25 mouse cellular contexts compared by ENCODE assay signal in the genomic region with DNA sequence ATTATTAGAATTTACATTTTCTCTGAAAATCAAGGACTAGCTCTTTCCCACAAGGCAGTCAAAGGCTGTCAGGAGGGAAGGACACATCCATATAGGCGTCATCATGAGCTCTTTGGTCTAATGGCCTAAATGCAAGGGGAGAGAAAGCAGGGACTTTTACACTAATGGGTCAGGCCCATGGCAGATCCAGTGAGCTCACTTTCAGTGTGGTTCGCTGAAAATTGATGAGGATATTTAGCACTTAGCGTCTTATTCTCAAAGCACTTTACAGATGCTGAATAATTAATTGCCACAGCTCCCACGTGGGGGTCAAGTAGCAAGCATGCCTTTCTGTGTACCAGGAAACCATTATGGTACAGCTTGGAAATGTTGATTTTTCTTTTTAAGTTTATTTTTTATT. TPM values are rescaled to one million over a fixed set of nuclear protein-coding genes. Genes with fewer than 3 reads are reported as not detected.
A peak's percentile ranks its signal among the peaks of the same experiment; 100 is the strongest.
DNase-seq lines count a peak whose midpoint lies in the region; ATAC-seq and TF ChIP-seq lines count a peak whose summit lies in the region.
"Had no signal": no experiment of that assay in that cellular context is flagged by ENCODE, and none has a peak within 500 bp of the region (broad histone marks: within the 10 kb centered on the region; RNA-seq: fewer than 3 reads in every experiment).

No protein-coding gene starts in this region.

- no peaks in the 10 kb centered on the region for H3K36me3 ChIP-seq in forebrain, postnatal 0 days (ENCODE audit: insufficient read depth)
- no peaks in the 10 kb centered on the region for H3K36me3 ChIP-seq in forebrain, embryonic 11.5 days (ENCODE audit: control insufficient read depth, insufficient read depth, low read length)
- no peaks in the 10 kb centered on the region for H3K36me3 ChIP-seq in hindbrain, embryonic 12.5 days
- H3K36me3 ChIP-seq in hindbrain, embryonic 14.5 days (replicated peaks; ENCODE audit: control insufficient read depth, insufficient read depth) = no peaks in the 10 kb centered on the region
- no peaks in the 10 kb centered on the region for H3K36me3 ChIP-seq in neural tube, embryonic 13.5 days
- H3K36me3 ChIP-seq in neural tube, embryonic 15.5 days = no peaks in the 10 kb centered on the region
- H3K36me3 ChIP-seq in intestine, embryonic 15.5 days = no peaks in the 10 kb centered on the region
- H3K36me3 ChIP-seq: embryonic facial prominence, embryonic 12.5 days; G1E; heart, embryonic 10.5 days; heart, embryonic 13.5 days had no signal

- WGBS in forebrain, postnatal 0 days = 40% methylated on average over 4 of the region's 4 CpGs
- 63% methylated on average over 4 of the region's 4 CpGs for WGBS in forebrain, embryonic 11.5 days
- WGBS in hindbrain, embryonic 12.5 days = 53% methylated on average over 4 of the region's 4 CpGs
- 43% methylated on average over 4 of the region's 4 CpGs for WGBS in hindbrain, embryonic 14.5 days
- 31% methylated on average over 4 of the region's 4 CpGs for WGBS in neural tube, embryonic 13.5 days
- 34% methylated on average over 4 of the region's 4 CpGs for WGBS in neural tube, embryonic 15.5 days
- 55% methylated on average over 4 of the region's 4 CpGs for WGBS in intestine, embryonic 15.5 days

- H3K4me1 ChIP-seq in forebrain, postnatal 0 days (ENCODE audit: insufficient read depth) = no peaks in the 10 kb centered on the region
- no peaks in the 10 kb centered on the region for H3K4me1 ChIP-seq in forebrain, embryonic 11.5 days (replicated peaks; ENCODE audit: control insufficient read depth, insufficient read depth, low read length)
- no peaks in the 10 kb centered on the region for H3K4me1 ChIP-seq in hindbrain, embryonic 12.5 days
- no peaks in the 10 kb centered on the region for H3K4me1 ChIP-seq in hindbrain, embryonic 14.5 days (replicated peaks; ENCODE audit: control insufficient read depth, insufficient read depth, low read length)
- no peaks in the 10 kb centered on the region for H3K4me1 ChIP-seq in neural tube, embryonic 13.5 days (replicated peaks)
- H3K4me1 ChIP-seq in neural tube, embryonic 15.5 days = no peaks in the 10 kb centered on the region
- no peaks in the 10 kb centered on the region for H3K4me1 ChIP-seq in intestine, embryonic 15.5 days (replicated peaks)
- H3K4me1 ChIP-seq: embryonic facial prominence, embryonic 12.5 days had no signal

- TF ChIP-seq CTCF in forebrain, postnatal 0 days (IDR thresholded peaks at IDR 0.05; ENCODE audit: low read depth) = no peak

- H3K9ac ChIP-seq in forebrain, postnatal 0 days = no peak overlapping the region
- H3K9ac ChIP-seq in forebrain, embryonic 11.5 days (ENCODE audit: low read length) = no peak overlapping the region
- H3K9ac ChIP-seq in hindbrain, embryonic 12.5 days = no peak overlapping the region
- H3K9ac ChIP-seq in hindbrain, embryonic 14.5 days = no peak overlapping the region
- H3K9ac ChIP-seq in neural tube, embryonic 13.5 days = no peak overlapping the region
- H3K9ac ChIP-seq in neural tube, embryonic 15.5 days (replicated peaks) = no peak overlapping the region
- H3K9ac ChIP-seq in intestine, embryonic 15.5 days = no peak overlapping the region
- H3K9ac ChIP-seq: embryonic facial prominence, embryonic 12.5 days; heart, embryonic 13.5 days had no signal

- H3K4me3 ChIP-seq in forebrain, postnatal 0 days (ENCODE audit: low read depth, low read length) = no peak overlapping the region
- no peak overlapping the region for H3K4me3 ChIP-seq in forebrain, embryonic 11.5 days (ENCODE audit: low read depth, low read length)
- H3K4me3 ChIP-seq in hindbrain, embryonic 12.5 days = no peak overlapping the region
- no peak overlapping the region for H3K4me3 ChIP-seq in hindbrain, embryonic 14.5 days (replicated peaks; ENCODE audit: low read length)
- no peak overlapping the region for H3K4me3 ChIP-seq in neural tube, embryonic 13.5 days
- no peak overlapping the region for H3K4me3 ChIP-seq in neural tube, embryonic 15.5 days (replicated peaks)
- H3K4me3 ChIP-seq in intestine, embryonic 15.5 days (replicated peaks) = no peak overlapping the region
- H3K4me3 ChIP-seq: embryonic facial prominence, embryonic 12.5 days; erythroblast, embryonic 14.5 days; heart, adult 2 months; heart, embryonic 10.5 days; heart, embryonic 13.5 days had no signal

- H3K9me3 ChIP-seq in forebrain, postnatal 0 days (ENCODE audit: low read length) = no peaks in the 10 kb centered on the region
- no peaks in the 10 kb centered on the region for H3K9me3 ChIP-seq in forebrain, embryonic 11.5 days (ENCODE audit: control insufficient read depth, low read length)
- no peaks in the 10 kb centered on the region for H3K9me3 ChIP-seq in hindbrain, embryonic 12.5 days (replicated peaks)
- H3K9me3 ChIP-seq in hindbrain, embryonic 14.5 days (ENCODE audit: control insufficient read depth, low read length) = no peaks in the 10 kb centered on the region
- no peaks in the 10 kb centered on the region for H3K9me3 ChIP-seq in neural tube, embryonic 13.5 days
- no peaks in the 10 kb centered on the region for H3K9me3 ChIP-seq in neural tube, embryonic 15.5 days (replicated peaks)
- H3K9me3 ChIP-seq in intestine, embryonic 15.5 days = no peaks in the 10 kb centered on the region
- H3K9me3 ChIP-seq: embryonic facial prominence, embryonic 12.5 days; heart, embryonic 10.5 days; heart, embryonic 13.5 days had no signal

- DNase-seq in forebrain, postnatal 0 days = no peak
- no peak for DNase-seq in forebrain, embryonic 11.5 days (ENCODE audit: low spot score)
- no peak for DNase-seq in hindbrain, embryonic 14.5 days (ENCODE audit: low spot score)
- DNase-seq in testis, postnatal 10 days (ENCODE audit: low spot score) = no peak
- DNase-seq: adrenal gland, postnatal 10 days; adrenal gland, postnatal 36 days; B cell, adult 2 months; cerebellum, adult 18-20 months; cerebellum, adult 9-10 months; cerebellum, postnatal 14 days; gastrocnemius, postnatal 25 days; heart, adult 2 months; kidney, adult 11 months had no signal

- H3K27ac ChIP-seq in forebrain, postnatal 0 days (ENCODE audit: low read depth, low read length) = no peak overlapping the region
- no peak overlapping the region for H3K27ac ChIP-seq in forebrain, embryonic 11.5 days (ENCODE audit: low read depth, low read length)
- H3K27ac ChIP-seq in hindbrain, embryonic 12.5 days = no peak overlapping the region
- H3K27ac ChIP-seq in hindbrain, embryonic 14.5 days = no peak overlapping the region
- peak overlapping the region; percentile 64; the same call in 1 of the 2 replicates for H3K27ac ChIP-seq in neural tube, embryonic 13.5 days (replicated peaks)
- no peak overlapping the region for H3K27ac ChIP-seq in neural tube, embryonic 15.5 days (replicated peaks)
- H3K27ac ChIP-seq in intestine, embryonic 15.5 days = no peak overlapping the region
- H3K27ac ChIP-seq: embryonic facial prominence, embryonic 12.5 days; heart, adult 2 months; heart, embryonic 10.5 days; heart, embryonic 13.5 days had no signal

- H3K4me2 ChIP-seq in forebrain, postnatal 0 days (ENCODE audit: low read depth) = no peak overlapping the region
- H3K4me2 ChIP-seq in forebrain, embryonic 11.5 days (ENCODE audit: low read depth, low read length, severe bottlenecking) = no peak overlapping the region
- H3K4me2 ChIP-seq in hindbrain, embryonic 12.5 days (replicated peaks) = no peak overlapping the region
- no peak overlapping the region for H3K4me2 ChIP-seq in hindbrain, embryonic 14.5 days (replicated peaks)
- H3K4me2 ChIP-seq in neural tube, embryonic 13.5 days = no peak overlapping the region
- no peak overlapping the region for H3K4me2 ChIP-seq in neural tube, embryonic 15.5 days
- H3K4me2 ChIP-seq in intestine, embryonic 15.5 days (replicated peaks) = no peak overlapping the region
- H3K4me2 ChIP-seq: embryonic facial prominence, embryonic 12.5 days; heart, embryonic 13.5 days had no signal

- ATAC-seq in forebrain, postnatal 0 days = peak; percentile 16; the same call in 1 of the 2 replicates
- no peak for ATAC-seq in forebrain, embryonic 11.5 days (replicated peaks; ENCODE audit: low FRiP score)
- peak; percentile 54; the same call in 1 of the 2 replicates for ATAC-seq in hindbrain, embryonic 12.5 days (ENCODE audit: low FRiP score)
- no peak; the same call in 1 of the 2 replicates for ATAC-seq in hindbrain, embryonic 14.5 days (ENCODE audit: low FRiP score)
- ATAC-seq in neural tube, embryonic 13.5 days (ENCODE audit: low read depth) = peak; percentile 72; the same call in 1 of the 2 replicates
- 0 out of 2 replicates have a peak, but pooled peaks have one; percentile 38 for ATAC-seq in neural tube, embryonic 15.5 days (ENCODE audit: low FRiP score)
- no peak for ATAC-seq in intestine, embryonic 15.5 days
- ATAC-seq: forebrain, embryonic 14.5 days; Patski had no signal

- no peaks in the 10 kb centered on the region for H3K27me3 ChIP-seq in forebrain, postnatal 0 days (ENCODE audit: insufficient read depth, low read length)
- no peaks in the 10 kb centered on the region for H3K27me3 ChIP-seq in forebrain, embryonic 11.5 days (ENCODE audit: control insufficient read depth, insufficient read depth, low read length)
- no peaks in the 10 kb centered on the region for H3K27me3 ChIP-seq in hindbrain, embryonic 12.5 days
- H3K27me3 ChIP-seq in hindbrain, embryonic 14.5 days (ENCODE audit: control insufficient read depth, insufficient read depth, low read length) = no peaks in the 10 kb centered on the region
- no peaks in the 10 kb centered on the region for H3K27me3 ChIP-seq in neural tube, embryonic 13.5 days
- H3K27me3 ChIP-seq in neural tube, embryonic 15.5 days (replicated peaks) = no peaks in the 10 kb centered on the region
- H3K27me3 ChIP-seq in intestine, embryonic 15.5 days (replicated peaks) = no peaks in the 10 kb centered on the region
- H3K27me3 ChIP-seq: CH12.LX; embryonic facial prominence, embryonic 12.5 days; heart, embryonic 13.5 days; Patski had no signal

RNA-seq across cellular contexts. Expression of gene Slc4a4, which starts 16.5 kb away (rescaled TPM):
- total RNA-seq in forebrain, postnatal 0 days (2014; rRNA removed) = 24.5 and 34.7 TPM in 2 replicates
- polyA plus RNA-seq in forebrain, postnatal 0 days (2015; fragmentation: Nextera tagmentation; extraction: Ambion mirVana) = 3.7 and 11.8 TPM in 2 replicates
- 3.0 and 3.1 TPM in 2 replicates for polyA plus RNA-seq in forebrain, embryonic 11.5 days (2014; fragmentation: Nextera tagmentation; extraction: Ambion mirVana)
- 2.8 and 3.2 TPM in 2 replicates for polyA plus RNA-seq in hindbrain, embryonic 12.5 days (2016; fragmentation: Nextera tagmentation; extraction: Ambion mirVana)
- polyA plus RNA-seq in hindbrain, embryonic 14.5 days (2014; fragmentation: Nextera tagmentation; extraction: Ambion mirVana) = 12.1 and 15.0 TPM in 2 replicates
- 5.9 and 6.2 TPM in 2 replicates for polyA plus RNA-seq in neural tube, embryonic 13.5 days (2015; fragmentation: Nextera tagmentation; extraction: Ambion mirVana)
- polyA plus RNA-seq in neural tube, embryonic 15.5 days (2015; fragmentation: Nextera tagmentation; extraction: Ambion mirVana) = 12.2 and 13.4 TPM in 2 replicates
- 4.6 and 4.7 TPM in 2 replicates for polyA plus RNA-seq in intestine, embryonic 15.5 days (2015; fragmentation: Nextera tagmentation; extraction: Ambion mirVana)
- total RNA-seq: CH12.LX had no signal
- polyA plus RNA-seq: erythroblast, embryonic 14.5 days; G1E had no signal

Comparison
In these comparisons a context has a peak if more than half of its experiments do, and no peak if none do; other contexts are left out.
1. ATAC-seq: peak in forebrain, postnatal 0 days (single experiment), hindbrain, embryonic 12.5 days (single experiment), neural tube, embryonic 13.5 days (single experiment) and neural tube, embryonic 15.5 days (single experiment); none in forebrain, embryonic 11.5 days (single experiment), hindbrain, embryonic 14.5 days (single experiment) and intestine, embryonic 15.5 days (single experiment).